Mouse (Mus musculus): ENCODE results near the gene Cdh3.

Gene Cdh3

GRCm38 (mm10) chr8:106606601-106607145 lies 96.0 kb downstream of the Cdh3 start:
- no peak for DNase-seq (ENCODE audit: low spot score in 2 of 2)
